Comparison of ENCODE assay signal across 14 mouse cellular contexts in the genomic region with DNA sequence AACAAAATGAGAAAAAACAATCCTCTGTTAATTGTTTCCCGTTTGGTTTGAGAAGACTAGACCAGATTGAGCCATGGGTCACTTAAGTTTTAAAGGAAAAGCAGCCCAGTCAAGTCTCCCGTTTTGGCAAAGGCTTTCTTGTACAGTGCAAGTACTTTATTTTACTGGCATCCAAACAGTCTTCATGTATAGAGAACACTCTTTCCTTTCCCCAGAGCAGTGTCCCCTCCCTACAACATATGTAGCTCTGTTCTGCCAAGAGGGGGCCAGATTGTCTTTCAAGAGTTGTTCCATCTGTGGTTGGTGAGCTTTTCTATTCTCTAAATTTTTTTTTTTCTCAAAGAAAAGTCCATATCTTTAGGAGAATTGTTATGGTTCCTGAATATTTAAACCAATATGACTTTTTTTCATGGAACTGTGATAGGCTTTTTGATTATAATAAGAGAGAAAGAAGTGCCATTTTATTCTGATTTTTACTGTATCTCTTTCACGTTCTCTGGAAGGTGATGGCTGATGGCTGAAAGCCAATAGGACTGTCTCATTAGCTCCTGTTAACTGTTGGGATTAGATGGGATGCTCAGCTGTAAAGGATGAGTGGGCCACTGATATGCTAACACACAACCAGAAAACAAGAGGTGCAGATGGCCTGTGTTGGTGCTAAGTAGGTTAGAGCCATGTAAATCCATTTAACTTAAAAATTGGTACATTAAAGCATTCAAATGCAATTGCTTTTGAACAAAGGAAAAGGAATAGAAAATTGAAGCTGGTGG. TPM values are rescaled to one million over a fixed set of nuclear protein-coding genes. Genes with fewer than 3 reads are reported as not detected.
DNase-seq lines count a peak whose midpoint lies in the region; ATAC-seq and TF ChIP-seq lines count a peak whose summit lies in the region.
"Had no signal": no experiment of that assay in that cellular context is flagged by ENCODE, and none has a peak within 500 bp of the region (broad histone marks: within the 10 kb centered on the region; RNA-seq: fewer than 3 reads in every experiment).

No protein-coding gene starts in this region.

- TF ChIP-seq CTCF in midbrain, postnatal 0 days (IDR thresholded peaks at IDR 0.05), result no peak

- no peaks in the 10 kb centered on the region for H3K4me1 ChIP-seq in hindbrain, embryonic 12.5 days
- 0 out of 2 replicates have a peak, but pooled peaks cover 3% of the 10 kb centered on the region for H3K4me1 ChIP-seq in hindbrain, embryonic 10.5 days (replicated peaks)
- peaks cover 42% of the 10 kb centered on the region for H3K4me1 ChIP-seq in forebrain, embryonic 15.5 days
- H3K4me1 ChIP-seq in midbrain, postnatal 0 days (ENCODE audit: insufficient read depth, low read length), result peaks cover 3% of the 10 kb centered on the region; the same call in 1 of the 2 replicates
- H3K4me1 ChIP-seq: embryonic facial prominence, embryonic 12.5 days; limb, embryonic 13.5 days had no signal

- H3K9ac ChIP-seq in hindbrain, embryonic 12.5 days, result no peak overlapping the region
- no peak overlapping the region for H3K9ac ChIP-seq in forebrain, embryonic 15.5 days (replicated peaks)
- H3K9ac ChIP-seq in midbrain, postnatal 0 days (replicated peaks; ENCODE audit: low read length, poor library complexity, severe bottlenecking), result no peak overlapping the region
- H3K9ac ChIP-seq: embryonic facial prominence, embryonic 12.5 days; limb, embryonic 13.5 days; lung, embryonic 14.5 days had no signal

- H3K4me3 ChIP-seq in hindbrain, embryonic 12.5 days, result no peak overlapping the region
- no peak overlapping the region for H3K4me3 ChIP-seq in hindbrain, embryonic 10.5 days
- H3K4me3 ChIP-seq in forebrain, embryonic 15.5 days, result no peak overlapping the region
- H3K4me3 ChIP-seq in midbrain, postnatal 0 days (ENCODE audit: low read depth, low read length), result no peak overlapping the region
- H3K4me3 ChIP-seq: embryonic facial prominence, embryonic 12.5 days; limb, embryonic 13.5 days had no signal

- no peak overlapping the region for H3K4me2 ChIP-seq in hindbrain, embryonic 12.5 days (replicated peaks)
- H3K4me2 ChIP-seq in forebrain, embryonic 15.5 days (replicated peaks), result no peak overlapping the region
- H3K4me2 ChIP-seq in midbrain, postnatal 0 days (ENCODE audit: low read depth, low read length, poor library complexity, severe bottlenecking), result no peak overlapping the region
- H3K4me2 ChIP-seq: embryonic facial prominence, embryonic 12.5 days; limb, embryonic 13.5 days; lung, embryonic 14.5 days had no signal

- 65% methylated on average over 3 of the region's 3 CpGs for WGBS in hindbrain, embryonic 12.5 days
- WGBS in hindbrain, embryonic 10.5 days, result 82% methylated on average over 3 of the region's 3 CpGs
- 24% methylated on average over 3 of the region's 3 CpGs for WGBS in forebrain, embryonic 15.5 days
- WGBS in midbrain, postnatal 0 days, result 55% methylated on average over 3 of the region's 3 CpGs

- H3K36me3 ChIP-seq in hindbrain, embryonic 12.5 days, result no peaks in the 10 kb centered on the region
- H3K36me3 ChIP-seq in hindbrain, embryonic 10.5 days, result no peaks in the 10 kb centered on the region
- H3K36me3 ChIP-seq in forebrain, embryonic 15.5 days, result peaks cover 4% of the 10 kb centered on the region; the same call in 1 of the 2 replicates
- no peaks in the 10 kb centered on the region for H3K36me3 ChIP-seq in midbrain, postnatal 0 days (ENCODE audit: insufficient read depth, low read length)
- H3K36me3 ChIP-seq: embryonic facial prominence, embryonic 12.5 days; G1E; limb, embryonic 13.5 days had no signal

- peak; percentile 74 for ATAC-seq in hindbrain, embryonic 12.5 days (ENCODE audit: low FRiP score)
- peak; percentile 83 for ATAC-seq in cerebellum, adult (ENCODE audit: insufficient number of reproducible peaks, low FRiP score, low TSS enrichment)
- peak; percentile 94 for ATAC-seq in forebrain, embryonic 15.5 days (replicated peaks)
- ATAC-seq in midbrain, postnatal 0 days (ENCODE audit: low FRiP score), result no peak

- DNase-seq in hindbrain, embryonic 10.5 days (ENCODE audit: low spot score), result no peak
- DNase-seq in midbrain, postnatal 0 days (ENCODE audit: low spot score), result peak; percentile 87
- DNase-seq in kidney, postnatal 14 days, result no peak
- no peak for DNase-seq in right cerebral cortex, postnatal 10 days (ENCODE audit: low spot score in 2 of 2)
- DNase-seq in right cerebral cortex, postnatal 4 days, result no peak
- DNase-seq: kidney, postnatal 36 days; lung, embryonic 14.5 days; thymus, postnatal 4 days had no signal

- H3K9me3 ChIP-seq in hindbrain, embryonic 12.5 days (replicated peaks), result no peaks in the 10 kb centered on the region
- no peaks in the 10 kb centered on the region for H3K9me3 ChIP-seq in hindbrain, embryonic 10.5 days
- no peaks in the 10 kb centered on the region for H3K9me3 ChIP-seq in forebrain, embryonic 15.5 days
- no peaks in the 10 kb centered on the region for H3K9me3 ChIP-seq in midbrain, postnatal 0 days (ENCODE audit: low read length)
- H3K9me3 ChIP-seq: embryonic facial prominence, embryonic 12.5 days; G1E; limb, embryonic 13.5 days had no signal

- no peaks in the 10 kb centered on the region for H3K27me3 ChIP-seq in hindbrain, embryonic 12.5 days
- no peaks in the 10 kb centered on the region for H3K27me3 ChIP-seq in hindbrain, embryonic 10.5 days (ENCODE audit: insufficient read depth, poor library complexity, severe bottlenecking)
- no peaks in the 10 kb centered on the region for H3K27me3 ChIP-seq in forebrain, embryonic 15.5 days
- no peaks in the 10 kb centered on the region for H3K27me3 ChIP-seq in midbrain, postnatal 0 days (ENCODE audit: insufficient read depth, low read length)
- H3K27me3 ChIP-seq: embryonic facial prominence, embryonic 12.5 days; limb, embryonic 13.5 days had no signal

- H3K27ac ChIP-seq in hindbrain, embryonic 12.5 days, result no peak overlapping the region
- no peak overlapping the region for H3K27ac ChIP-seq in hindbrain, embryonic 10.5 days
- peak overlapping the region; percentile 84 for H3K27ac ChIP-seq in forebrain, embryonic 15.5 days (replicated peaks)
- no peak overlapping the region for H3K27ac ChIP-seq in midbrain, postnatal 0 days (ENCODE audit: low read depth, low read length)
- H3K27ac ChIP-seq: embryonic facial prominence, embryonic 12.5 days; limb, embryonic 13.5 days had no signal

RNA-seq across cellular contexts. Expression of gene Gpm6a, which starts 37.4 kb away (rescaled TPM):
- 144 and 157 TPM in 2 replicates for polyA plus RNA-seq in hindbrain, embryonic 12.5 days (2016; fragmentation: Nextera tagmentation; extraction: Ambion mirVana)
- 23.5 and 46.2 TPM in 2 replicates for polyA plus RNA-seq in hindbrain, embryonic 10.5 days (2016; fragmentation: Nextera tagmentation; extraction: Ambion mirVana)
- polyA plus RNA-seq in forebrain, embryonic 15.5 days (2015; fragmentation: Nextera tagmentation; extraction: Ambion mirVana), result 599 and 667 TPM in 2 replicates
- total RNA-seq in midbrain, postnatal 0 days (2014; rRNA removed), result 913 and 1,167 TPM in 2 replicates
- polyA plus RNA-seq in midbrain, postnatal 0 days (2015; fragmentation: Nextera tagmentation; extraction: Ambion mirVana), result 620 and 624 TPM in 2 replicates
- total RNA-seq: G1E had no signal
- polyA plus RNA-seq: G1E had no signal
